ENCODE assay signal across 9 mouse cellular contexts in the genomic region with DNA sequence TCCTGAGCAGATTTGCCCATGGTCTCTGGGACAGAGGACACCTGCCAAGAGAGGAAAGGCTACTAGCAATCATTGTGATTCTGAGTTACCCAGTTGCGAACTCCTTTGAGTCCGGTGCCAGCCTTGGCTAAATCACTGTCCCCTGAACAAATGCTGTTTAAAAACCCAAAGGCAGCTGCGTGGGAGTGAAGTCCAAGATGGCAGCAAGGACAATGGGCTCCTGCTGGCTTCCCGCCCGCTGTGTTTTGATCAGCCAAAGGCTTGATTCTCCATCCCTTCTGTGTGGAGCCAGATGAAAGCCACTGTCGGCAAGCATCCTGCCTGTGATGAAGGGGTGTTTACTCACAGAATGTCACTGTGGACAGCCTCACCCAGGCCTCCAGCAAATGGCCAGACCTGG.
DNase-seq lines count a peak whose midpoint lies in the region; ATAC-seq lines count a peak whose summit lies in the region.
"Had no signal": no experiment of that assay in that cellular context is flagged by ENCODE, and none has a peak within 500 bp of the region (broad histone marks: within the 10 kb centered on the region; RNA-seq: fewer than 3 reads in every experiment).

No protein-coding gene starts in this region.

- no peaks in the 10 kb centered on the region for H3K27me3 ChIP-seq in hindbrain, embryonic 16.5 days (replicated peaks; ENCODE audit: control insufficient read depth, insufficient read depth, low read length)

- no peak overlapping the region for H3K4me3 ChIP-seq in hindbrain, embryonic 16.5 days (ENCODE audit: low read length)

- H3K9me3 ChIP-seq in hindbrain, embryonic 16.5 days (ENCODE audit: control insufficient read depth, low read length): no peaks in the 10 kb centered on the region

- no peak overlapping the region for H3K4me2 ChIP-seq in hindbrain, embryonic 16.5 days (ENCODE audit: low read length)

- H3K9ac ChIP-seq in hindbrain, embryonic 16.5 days (ENCODE audit: low read depth, low read length): no peak overlapping the region
- H3K9ac ChIP-seq: liver, embryonic 14.5 days had no signal

- peak; percentile 92 for ATAC-seq in hindbrain, embryonic 16.5 days

- H3K4me1 ChIP-seq in hindbrain, embryonic 16.5 days (ENCODE audit: control insufficient read depth, insufficient read depth, low read depth, low read length): no peaks in the 10 kb centered on the region; the same call in 1 of the 2 replicates

- no peaks in the 10 kb centered on the region for H3K36me3 ChIP-seq in hindbrain, embryonic 16.5 days (ENCODE audit: control insufficient read depth, insufficient read depth, low read length)

- peak; percentile 32 for DNase-seq in ovary, postnatal 36 days (ENCODE audit: low spot score)
- no peak for DNase-seq in ovary, postnatal 10 days (ENCODE audit: low spot score)
- DNase-seq in lung, postnatal 36 days: peak; percentile 43
- peak; percentile 13 for DNase-seq in telencephalon, adult 2 months (ENCODE audit: low read depth, low spot score)
- DNase-seq in adrenal gland, adult 2 months: no peak
- DNase-seq in urinary bladder, postnatal 36 days (ENCODE audit: low spot score in 2 of 2): no peak
- DNase-seq in thymus, adult 18-20 months: no peak

- 21% methylated on average over 6 of the region's 6 CpGs for WGBS in hindbrain, embryonic 16.5 days

- peak overlapping the region; percentile 52 for H3K27ac ChIP-seq in hindbrain, embryonic 16.5 days (ENCODE audit: low read depth, low read length)
- H3K27ac ChIP-seq: liver, embryonic 14.5 days had no signal

Comparison
In these comparisons a context has a peak if more than half of its experiments do, and no peak if none do; other contexts are left out.
1. DNase-seq: peak in ovary, postnatal 36 days (single experiment), lung, postnatal 36 days (single experiment) and telencephalon, adult 2 months (single experiment); none in ovary, postnatal 10 days (single experiment), adrenal gland, adult 2 months (single experiment), urinary bladder, postnatal 36 days (0 of 2) and thymus, adult 18-20 months (0 of 2).